Mouse (Mus musculus): Measurements from ENCODE around the gene Gm31571. TPM values are rescaled to one million over a fixed set of nuclear protein-coding genes. Genes with fewer than 3 reads are reported as not detected.
"Not testable (repeated sequence)": the region's sequence is repeated elsewhere in the genome, so short reads cannot be mapped to it uniquely, and the experiment has no call there.

Gm31571 gene
- not detected in 2 replicates for polyA plus RNA-seq (2015; fragmentation: Nextera tagmentation; extraction: Ambion mirVana)

GRCm38 (mm10) chrY:22051253-22051652, at the start of gene Gm31571:
TSS of gene Gm31571 (minus strand) at chrY:22051353.
- not testable (repeated sequence) for H3K4me3 ChIP-seq; ATAC-seq (ENCODE audit: low FRiP score, low read depth); H3K27me3 ChIP-seq; H3K9ac ChIP-seq; H3K36me3 ChIP-seq; H3K27ac ChIP-seq; H3K9me3 ChIP-seq; H3K4me2 ChIP-seq (replicated peaks); H3K4me1 ChIP-seq
- no CpG with 5 or more reads among the region's 6 CpGs for WGBS

Measured in limb, embryonic 13.5 days (tissue).